21 mouse cellular contexts compared by ENCODE assay signal in the genomic region with DNA sequence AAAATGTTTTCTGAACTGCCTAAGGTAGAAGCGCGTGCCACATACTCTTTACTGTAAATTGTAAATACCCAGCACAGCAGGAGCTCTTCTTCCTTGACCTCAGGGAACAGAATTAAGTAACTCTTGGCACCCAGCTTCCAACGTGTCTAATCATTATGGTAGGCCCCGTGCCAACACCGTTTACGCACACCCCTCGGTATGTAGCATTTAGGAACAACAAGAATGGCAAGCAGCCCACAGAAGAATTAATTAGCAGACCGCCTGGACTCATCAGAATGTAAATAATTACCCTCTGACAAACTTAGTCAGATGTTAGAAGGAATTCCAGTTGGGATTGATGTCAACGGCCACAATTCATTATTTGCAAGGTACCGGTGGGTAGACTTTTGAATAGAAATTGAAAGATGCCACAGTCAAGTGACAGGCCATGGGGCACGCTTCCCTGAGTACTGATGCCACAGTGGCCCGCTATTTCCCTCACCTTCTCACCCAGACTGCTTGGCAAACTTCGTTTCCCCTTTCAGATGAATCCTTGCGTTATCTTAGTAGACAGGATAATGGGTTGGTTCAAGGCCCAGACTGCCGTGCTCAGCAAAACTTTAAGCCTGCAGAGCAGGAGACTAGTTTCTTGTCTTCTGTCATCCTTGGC.
A peak's percentile ranks its signal among the peaks of the same experiment; 100 is the strongest.
DNase-seq lines count a peak whose midpoint lies in the region; ATAC-seq lines count a peak whose summit lies in the region.
"Had no signal": no experiment of that assay in that cellular context is flagged by ENCODE, and none has a peak within 500 bp of the region (broad histone marks: within the 10 kb centered on the region; RNA-seq: fewer than 3 reads in every experiment).

No protein-coding gene starts in this region.

- WGBS in hindbrain, embryonic 14.5 days, result 52% methylated on average over 15 of the region's 15 CpGs
- WGBS in hindbrain, embryonic 10.5 days, result 89% methylated on average over 15 of the region's 15 CpGs
- WGBS in neural tube, embryonic 13.5 days, result 57% methylated on average over 15 of the region's 15 CpGs

- peak; percentile 51; the same call in 1 of the 2 replicates for ATAC-seq in hindbrain, embryonic 14.5 days (ENCODE audit: low FRiP score)
- ATAC-seq in neural tube, embryonic 13.5 days (ENCODE audit: low read depth), result 0 out of 2 replicates have a peak, but pooled peaks have one; percentile 50
- no peak for ATAC-seq in granulocyte monocyte progenitor cell, adult 5-6 weeks (replicated peaks; ENCODE audit: poor library complexity, severe bottlenecking)
- ATAC-seq: activated CD4-positive, CD25-positive, alpha-beta regulatory T cell, adult 4 months had no signal

- H3K9me3 ChIP-seq in hindbrain, embryonic 14.5 days (ENCODE audit: control insufficient read depth, low read length), result no peaks in the 10 kb centered on the region
- H3K9me3 ChIP-seq in hindbrain, embryonic 10.5 days, result no peaks in the 10 kb centered on the region
- H3K9me3 ChIP-seq in neural tube, embryonic 13.5 days, result no peaks in the 10 kb centered on the region

- no peaks in the 10 kb centered on the region for H3K36me3 ChIP-seq in hindbrain, embryonic 14.5 days (replicated peaks; ENCODE audit: control insufficient read depth, insufficient read depth)
- H3K36me3 ChIP-seq in hindbrain, embryonic 10.5 days, result no peaks in the 10 kb centered on the region
- no peaks in the 10 kb centered on the region for H3K36me3 ChIP-seq in neural tube, embryonic 13.5 days

- peak; percentile 30 to 44 for DNase-seq in cerebellum, postnatal 10 days
- no peak for DNase-seq in cerebellum, adult 9-10 months
- peak; percentile 44 for DNase-seq in hindbrain, embryonic 14.5 days (ENCODE audit: low spot score)
- no peak for DNase-seq in hindbrain, embryonic 10.5 days (ENCODE audit: low spot score)
- no peak for DNase-seq in neural tube, embryonic 10.5 days (ENCODE audit: extremely low spot score, low spot score)
- peak; percentile 3 for DNase-seq in retina, postnatal 7 days (ENCODE audit: low read depth, low spot score)
- DNase-seq: adrenal gland, postnatal 10 days; cerebellum, postnatal 36 days; gastrocnemius, postnatal 10 days; heart, adult 2 months; heart, postnatal 36 days; kidney, adult 9 months; layer of hippocampus, adult 9-11 months; lung, adult 18-20 months; lung, postnatal 14 days; thymus, postnatal 4 days had no signal

- no peak overlapping the region for H3K4me2 ChIP-seq in hindbrain, embryonic 14.5 days (replicated peaks)
- no peak overlapping the region for H3K4me2 ChIP-seq in neural tube, embryonic 13.5 days
- H3K4me2 ChIP-seq: liver, embryonic 11.5 days had no signal

- H3K9ac ChIP-seq in hindbrain, embryonic 14.5 days, result no peak overlapping the region
- no peak overlapping the region for H3K9ac ChIP-seq in neural tube, embryonic 13.5 days

- no peaks in the 10 kb centered on the region for H3K27me3 ChIP-seq in hindbrain, embryonic 14.5 days (ENCODE audit: control insufficient read depth, insufficient read depth, low read length)
- no peaks in the 10 kb centered on the region for H3K27me3 ChIP-seq in hindbrain, embryonic 10.5 days (ENCODE audit: insufficient read depth, poor library complexity, severe bottlenecking)
- no peaks in the 10 kb centered on the region for H3K27me3 ChIP-seq in neural tube, embryonic 13.5 days

- no peaks in the 10 kb centered on the region for H3K4me1 ChIP-seq in hindbrain, embryonic 14.5 days (replicated peaks; ENCODE audit: control insufficient read depth, insufficient read depth, low read length)
- H3K4me1 ChIP-seq in hindbrain, embryonic 10.5 days (replicated peaks), result no peaks in the 10 kb centered on the region
- H3K4me1 ChIP-seq in neural tube, embryonic 13.5 days (replicated peaks), result no peaks in the 10 kb centered on the region

- H3K4me3 ChIP-seq in hindbrain, embryonic 14.5 days (replicated peaks; ENCODE audit: low read length), result no peak overlapping the region
- no peak overlapping the region for H3K4me3 ChIP-seq in hindbrain, embryonic 10.5 days
- H3K4me3 ChIP-seq in neural tube, embryonic 13.5 days, result no peak overlapping the region
- H3K4me3 ChIP-seq: heart, adult 2 months; left cerebral cortex, adult 2 months had no signal

- H3K27ac ChIP-seq in hindbrain, embryonic 14.5 days, result no peak overlapping the region
- H3K27ac ChIP-seq in hindbrain, embryonic 10.5 days, result no peak overlapping the region
- H3K27ac ChIP-seq in neural tube, embryonic 13.5 days (replicated peaks), result no peak overlapping the region
- H3K27ac ChIP-seq: heart, adult 2 months; left cerebral cortex, adult 2 months had no signal

Comparison
In these comparisons a context has a peak if more than half of its experiments do, and no peak if none do; other contexts are left out.
1. DNase-seq: peak in cerebellum, postnatal 10 days (2 of 2), hindbrain, embryonic 14.5 days (single experiment) and retina, postnatal 7 days (single experiment); none in cerebellum, adult 9-10 months (single experiment), hindbrain, embryonic 10.5 days (single experiment) and neural tube, embryonic 10.5 days (single experiment).